Mouse (Mus musculus): ENCODE results near the gene Tpcn2. TPM values are rescaled to one million over a fixed set of nuclear protein-coding genes. Genes with fewer than 3 reads are reported as not detected.

The Tpcn2 gene
- 3.1 and 3.3 TPM in 2 replicates for polyA plus RNA-seq (2012; rRNA removed)
- polyA plus RNA-seq (2014; fragmentation: Nextera tagmentation; extraction: Ambion mirVana), result 0.39 TPM in 2 replicates

GRCm38 (mm10) chr7:145283487-145284187 is at the start of gene Tpcn2:
Tpcn2 (minus strand) TSS chr7:145284011.
- H3K36me3 ChIP-seq (replicated peaks; ENCODE audit: control insufficient read depth, insufficient read depth, low read depth), result no peaks in the 10 kb centered on the region
- no peak within 1 kb of the TSS for H3K27ac ChIP-seq
- peak within 1 kb of the TSS; percentile 54 to 72 for H3K4me3 ChIP-seq (ENCODE audit: insufficient read depth in 1 of 2, low read depth in 2 of 2, low read length in 2 of 2)
- WGBS (ENCODE audit: insufficient replicate concordance), result 2% methylated on average over 18 of the region's 18 CpGs
- H3K27me3 ChIP-seq (ENCODE audit: control insufficient read depth, insufficient read depth, low read length), result no peaks in the 10 kb centered on the region
- peak; percentile 75 to 81 (median 78) for DNase-seq (ENCODE audit: low read depth in 3 of 3, low spot score in 3 of 3)
- peak; percentile 71 for TF ChIP-seq CTCF (IDR thresholded peaks at IDR 0.05; ENCODE audit: low read depth)
- no peak for TF ChIP-seq EP300 (IDR thresholded peaks at IDR 0.05; ENCODE audit: low read depth)
- peak; percentile 80 for ATAC-seq (ENCODE audit: insufficient read depth)
- H3K9ac ChIP-seq (replicated peaks), result peak within 1 kb of the TSS; percentile 31
- no peaks in the 10 kb centered on the region for H3K9me3 ChIP-seq (ENCODE audit: control insufficient read depth, low read length)
- H3K4me2 ChIP-seq (ENCODE audit: low read depth), result peak within 1 kb of the TSS; percentile 66
- peaks cover 0 to 14% of the 10 kb centered on the region in 2 experiments; a peak in 2 of 4 replicates for H3K4me1 ChIP-seq (replicated peaks; ENCODE audit: control insufficient read depth in 2 of 2, insufficient read depth in 2 of 2, low read length in 1 of 2)

DNA sequence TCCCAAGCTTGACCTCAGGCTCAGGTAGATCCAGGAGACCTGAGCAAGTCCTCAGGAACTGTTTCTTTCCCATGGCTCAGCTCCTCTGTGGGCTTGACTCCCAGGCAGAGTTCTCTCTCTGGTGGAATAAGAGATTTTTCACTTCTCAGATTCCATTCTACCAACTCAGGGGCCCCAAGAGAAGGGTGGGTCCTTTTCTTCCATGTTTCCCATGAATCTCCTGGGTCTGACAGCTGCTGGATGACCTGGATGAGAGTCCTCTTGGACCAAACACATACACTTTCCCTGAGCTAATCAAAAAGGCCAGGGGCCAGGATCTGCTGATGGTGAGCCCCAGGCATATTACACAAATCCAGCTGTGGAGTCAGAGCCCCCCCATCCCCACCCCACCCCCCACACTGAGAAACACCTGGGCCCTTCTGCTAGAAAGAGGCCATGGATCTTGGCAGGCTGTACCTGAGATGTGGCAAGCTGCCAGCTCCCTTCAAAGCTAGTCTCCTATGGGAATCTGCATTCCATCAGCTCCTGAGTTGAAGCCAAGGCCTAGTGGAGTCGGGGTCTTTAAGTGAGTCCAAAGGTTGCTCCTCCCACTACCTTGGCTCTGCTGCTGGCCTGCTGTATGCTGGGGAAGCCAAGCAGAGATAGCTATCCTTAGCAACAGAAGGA is 48.7 kb upstream of the Tpcn2 start:
- H3K9ac ChIP-seq (replicated peaks), result no peak overlapping the region
- H3K4me3 ChIP-seq (ENCODE audit: insufficient read depth in 1 of 2, low read depth in 2 of 2, low read length in 2 of 2), result no peak overlapping the region
- DNase-seq (ENCODE audit: low read depth in 3 of 3, low spot score in 3 of 3) (no peak), ATAC-seq (ENCODE audit: insufficient read depth) (no peak)
- no peaks in the 10 kb centered on the region for H3K4me1 ChIP-seq (replicated peaks; ENCODE audit: control insufficient read depth in 2 of 2, insufficient read depth in 2 of 2, low read length in 1 of 2)
- no peaks in the 10 kb centered on the region for H3K9me3 ChIP-seq (ENCODE audit: control insufficient read depth, low read length)
- H3K27me3 ChIP-seq (ENCODE audit: control insufficient read depth, insufficient read depth, low read length), result no peaks in the 10 kb centered on the region
- TF ChIP-seq EP300 (IDR thresholded peaks at IDR 0.05; ENCODE audit: low read depth), result no peak
- no peak for TF ChIP-seq CTCF (IDR thresholded peaks at IDR 0.05; ENCODE audit: low read depth)
- H3K27ac ChIP-seq, result no peak overlapping the region
- WGBS (ENCODE audit: insufficient replicate concordance), result 48% methylated on average over 1 of the region's 1 CpGs
- H3K4me2 ChIP-seq (ENCODE audit: low read depth), result no peak overlapping the region
- H3K36me3 ChIP-seq (replicated peaks; ENCODE audit: control insufficient read depth, insufficient read depth, low read depth), result no peaks in the 10 kb centered on the region

- no peaks in the 10 kb centered on the region for H3K4me1 ChIP-seq (replicated peaks; ENCODE audit: control insufficient read depth in 2 of 2, insufficient read depth in 2 of 2, low read length in 1 of 2)
- H3K9me3 ChIP-seq (ENCODE audit: control insufficient read depth, low read length), result no peaks in the 10 kb centered on the region
- ATAC-seq (ENCODE audit: insufficient read depth) (no peak), DNase-seq (ENCODE audit: low read depth in 3 of 3, low spot score in 3 of 3) (no peak)
- H3K36me3 ChIP-seq (replicated peaks; ENCODE audit: control insufficient read depth, insufficient read depth, low read depth), result no peaks in the 10 kb centered on the region
- H3K27me3 ChIP-seq (ENCODE audit: control insufficient read depth, insufficient read depth, low read length), result no peaks in the 10 kb centered on the region
- no peak overlapping the region for H3K27ac ChIP-seq
- no peak overlapping the region for H3K4me2 ChIP-seq (ENCODE audit: low read depth)
- H3K9ac ChIP-seq (replicated peaks), result no peak overlapping the region
- TF ChIP-seq EP300 (IDR thresholded peaks at IDR 0.05; ENCODE audit: low read depth) (no peak), CTCF (IDR thresholded peaks at IDR 0.05; ENCODE audit: low read depth) (0 out of 2 replicates have a peak, but pooled peaks have one; percentile 13)
- 55% methylated on average over 2 of the region's 2 CpGs for WGBS (ENCODE audit: insufficient replicate concordance)
- H3K4me3 ChIP-seq (ENCODE audit: insufficient read depth in 1 of 2, low read depth in 2 of 2, low read length in 2 of 2), result no peak overlapping the region
Measured at GRCm38 (mm10) chr7:145330641-145331040, 46.8 kb upstream of the Tpcn2 start.

- Histone ChIP-seq H3K27ac (no peak overlapping the region), H3K9ac (replicated peaks) (no peak overlapping the region), H3K27me3 (ENCODE audit: control insufficient read depth, insufficient read depth, low read length) (no peaks in the 10 kb centered on the region), H3K4me3 (ENCODE audit: insufficient read depth in 1 of 2, low read depth in 2 of 2, low read length in 2 of 2) (no peak overlapping the region), H3K36me3 (replicated peaks; ENCODE audit: control insufficient read depth, insufficient read depth, low read depth) (no peaks in the 10 kb centered on the region), H3K4me1 (replicated peaks; ENCODE audit: control insufficient read depth in 2 of 2, insufficient read depth in 2 of 2, low read length in 1 of 2) (no peaks in the 10 kb centered on the region), H3K9me3 (ENCODE audit: control insufficient read depth, low read length) (no peaks in the 10 kb centered on the region), H3K4me2 (ENCODE audit: low read depth) (no peak overlapping the region)
- WGBS (ENCODE audit: insufficient replicate concordance), result 54% methylated on average over 2 of the region's 2 CpGs
- ATAC-seq (ENCODE audit: insufficient read depth) (no peak), DNase-seq (ENCODE audit: low read depth in 3 of 3, low spot score in 3 of 3) (no peak)
- TF ChIP-seq CTCF (IDR thresholded peaks at IDR 0.05; ENCODE audit: low read depth) (no peak), EP300 (IDR thresholded peaks at IDR 0.05; ENCODE audit: low read depth) (no peak)
Measured at GRCm38 (mm10) chr7:145329982-145330381, 46.2 kb upstream of the Tpcn2 start.

GRCm38 (mm10) chr7:145325697-145326096 is 41.9 kb upstream of the Tpcn2 start:
- 0 out of 2 replicates have a peak, but pooled peaks have one; percentile 28 for ATAC-seq (ENCODE audit: insufficient read depth)

More at GRCm38 (mm10) chr7:145325697-145326096, 41.9 kb upstream of the Tpcn2 start:
- Histone ChIP-seq H3K9me3 (ENCODE audit: control insufficient read depth, low read length) (no peaks in the 10 kb centered on the region), H3K36me3 (replicated peaks; ENCODE audit: control insufficient read depth, insufficient read depth, low read depth) (no peaks in the 10 kb centered on the region), H3K27me3 (ENCODE audit: control insufficient read depth, insufficient read depth, low read length) (no peaks in the 10 kb centered on the region), H3K4me1 (replicated peaks; ENCODE audit: control insufficient read depth in 2 of 2, insufficient read depth in 2 of 2, low read length in 1 of 2) (no peaks in the 10 kb centered on the region), H3K9ac (replicated peaks) (no peak overlapping the region), H3K4me3 (ENCODE audit: insufficient read depth in 1 of 2, low read depth in 2 of 2, low read length in 2 of 2) (no peak overlapping the region), H3K27ac (no peak overlapping the region), H3K4me2 (ENCODE audit: low read depth) (no peak overlapping the region)
- DNase-seq (ENCODE audit: low read depth in 3 of 3, low spot score in 3 of 3), result peak in 1 of 3 experiments; percentile 24
- TF ChIP-seq EP300 (IDR thresholded peaks at IDR 0.05; ENCODE audit: low read depth) (no peak), CTCF (IDR thresholded peaks at IDR 0.05; ENCODE audit: low read depth) (no peak)
- WGBS (ENCODE audit: insufficient replicate concordance), result 18% methylated on average over 2 of the region's 2 CpGs
